In the genomic region with DNA sequence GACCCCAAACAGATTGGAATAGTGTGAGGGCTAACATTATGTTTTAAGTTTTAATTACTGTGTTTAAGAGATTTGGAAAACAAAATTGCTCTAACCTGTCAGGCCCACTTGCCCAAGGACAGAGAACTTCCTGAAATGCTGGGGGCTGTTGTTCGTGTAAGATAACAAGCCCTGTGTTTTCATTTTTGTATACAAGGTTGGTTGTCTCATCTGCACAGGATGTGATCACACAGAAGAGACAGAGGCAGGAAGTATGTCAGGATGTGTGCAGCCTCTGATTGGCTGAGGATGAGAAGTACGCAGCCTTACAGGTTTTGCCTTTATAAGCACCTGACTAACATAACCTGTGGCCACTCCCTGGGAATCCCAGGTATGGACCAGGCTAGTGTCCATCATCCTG, we compare ENCODE assay signal across 25 mouse cellular contexts.
"Had no signal": no experiment of that assay in that cellular context is flagged by ENCODE, and none has a peak within 500 bp of the region (broad histone marks: within the 10 kb centered on the region; RNA-seq: fewer than 3 reads in every experiment).

No protein-coding gene starts in this region.

- H3K27me3 ChIP-seq: intestine, embryonic 15.5 days; kidney, embryonic 15.5 days; limb, embryonic 12.5 days; limb, embryonic 15.5 days; neural tube, embryonic 12.5 days had no signal

- ATAC-seq: intestine, embryonic 15.5 days; liver, postnatal 0 days; lung, postnatal 0 days; midbrain, embryonic 15.5 days had no signal

- H3K9me3 ChIP-seq: intestine, embryonic 15.5 days; kidney, embryonic 15.5 days; limb, embryonic 12.5 days; limb, embryonic 15.5 days; midbrain, embryonic 12.5 days; midbrain, embryonic 15.5 days; neural tube, embryonic 12.5 days; neural tube, embryonic 15.5 days; stomach, embryonic 15.5 days had no signal

- DNase-seq: kidney, adult 11 months; kidney, adult 8-10 months; kidney, postnatal 10 days; kidney, postnatal 4 days; layer of hippocampus, postnatal 36 days; left cerebral cortex, postnatal 4 days; liver, postnatal 0 days; lung, embryonic 14.5 days; retina, postnatal 1 day; right cerebral cortex, postnatal 25 days; spleen, adult 18-20 months; thymus, postnatal 14 days; thymus, postnatal 4 days had no signal

- H3K4me3 ChIP-seq: intestine, embryonic 15.5 days; kidney, embryonic 15.5 days; layer of hippocampus, adult 2 months; left cerebral cortex, adult 2 months; limb, embryonic 12.5 days; limb, embryonic 15.5 days; midbrain, embryonic 12.5 days; midbrain, embryonic 15.5 days; neural tube, embryonic 12.5 days; neural tube, embryonic 15.5 days; stomach, embryonic 15.5 days had no signal

- H3K36me3 ChIP-seq: intestine, embryonic 15.5 days; kidney, embryonic 15.5 days; limb, embryonic 12.5 days; limb, embryonic 15.5 days; midbrain, embryonic 12.5 days; midbrain, embryonic 15.5 days; neural tube, embryonic 12.5 days; neural tube, embryonic 15.5 days; stomach, embryonic 15.5 days had no signal

- H3K4me1 ChIP-seq: intestine, embryonic 15.5 days; midbrain, embryonic 15.5 days; neural tube, embryonic 12.5 days; neural tube, embryonic 15.5 days; stomach, embryonic 15.5 days had no signal
